Mouse (Mus musculus) MEL (cell line): ENCODE results near the gene Aff3.

Experiments used
- CHD1 ChIP-seq: IDR thresholded peaks from 2 replicates; pipeline ENCODE4 v1.6.1; 2012; ENCODE audit warnings: low read depth, mild to moderate bottlenecking, inconsistent platforms, low read length, improper control_type of control experiment
- CTCF ChIP-seq, 3 experiments: IDR thresholded peaks in 2 of 3; conservative IDR thresholded peaks in 1 of 3; 2 replicates each; pipeline ENCODE4 v1.5.1; 2011 to 2012; ENCODE audit warnings: low read length in 3 of 3, low read depth in 2 of 3, mild to moderate bottlenecking in 2 of 3, improper control_type of control experiment in 1 of 3, inconsistent platforms in 1 of 3, mixed read lengths in 1 of 3, moderate library complexity in 1 of 3; ENCODE audit not compliant: control insufficient read depth in 1 of 3, insufficient read depth in 1 of 3, poor library complexity in 1 of 3, severe bottlenecking in 1 of 3
- ELF1 ChIP-seq: IDR thresholded peaks from 2 replicates; pipeline ENCODE4 v1.6.1; 2014; ENCODE audit warnings: low read depth, mild to moderate bottlenecking, inconsistent platforms, low read length, improper control_type of control experiment, moderate library complexity
- EP300 ChIP-seq, 2 experiments: IDR thresholded peaks; 2 replicates each; pipeline ENCODE4 v1.6.1; 2011; ENCODE audit warnings: improper control_type of control experiment in 2 of 2, low read length in 2 of 2, low read depth in 1 of 2, mild to moderate bottlenecking in 1 of 2
- GATA1 ChIP-seq: IDR thresholded peaks from 2 replicates; pipeline ENCODE4 v1.6.1; 2011; ENCODE audit warnings: low read depth, low read length, improper control_type of control experiment
- HCFC1 ChIP-seq: IDR thresholded peaks from 2 replicates; pipeline ENCODE4 v1.6.1; 2012; ENCODE audit warnings: low read depth, mild to moderate bottlenecking, inconsistent platforms, low read length, improper control_type of control experiment, moderate library complexity
- KAT2A ChIP-seq: conservative IDR thresholded peaks from 2 replicates; pipeline ENCODE4 v1.6.1; 2012; ENCODE audit warnings: low read depth, low read length, improper control_type of control experiment, inconsistent platforms
- MAX ChIP-seq: IDR thresholded peaks from 2 replicates; pipeline ENCODE4 v1.6.1; 2011; ENCODE audit warnings: low read length, improper control_type of control experiment
- MYC ChIP-seq: IDR thresholded peaks from 2 replicates; pipeline ENCODE4 v1.6.1; 2011; ENCODE audit warnings: low read depth, mild to moderate bottlenecking, low read length, improper control_type of control experiment, moderate library complexity
- POLR2A ChIP-seq, 2 experiments: IDR thresholded peaks; 2 replicates each; pipeline ENCODE4 v1.6.1; 2011 to 2012; ENCODE audit warnings: low read length in 2 of 2, mild to moderate bottlenecking in 2 of 2, control low read depth in 1 of 2, improper control_type of control experiment in 1 of 2, low read depth in 1 of 2, moderate library complexity in 1 of 2; ENCODE audit not compliant: control insufficient read depth in 1 of 2, insufficient read depth in 1 of 2, poor library complexity in 1 of 2
- SMC3 ChIP-seq: IDR thresholded peaks from 2 replicates; pipeline ENCODE4 v1.6.1; 2011; ENCODE audit warnings: low read depth, low read length, improper control_type of control experiment
- TCF12 ChIP-seq: IDR thresholded peaks from 2 replicates; pipeline ENCODE4 v1.6.1; 2014; ENCODE audit warnings: low read depth, mild to moderate bottlenecking, inconsistent platforms, low read length, improper control_type of control experiment, moderate library complexity
- ZC3H11A ChIP-seq: IDR thresholded peaks from 2 replicates; pipeline ENCODE4 v1.6.1; 2012; ENCODE audit warnings: low read depth, mild to moderate bottlenecking, inconsistent platforms, low read length, improper control_type of control experiment
- ZNF384 ChIP-seq: IDR thresholded peaks from 2 replicates; pipeline ENCODE4 v1.6.1; 2012; ENCODE audit warnings: low read depth, mild to moderate bottlenecking, inconsistent platforms, low read length, improper control_type of control experiment

DNA sequence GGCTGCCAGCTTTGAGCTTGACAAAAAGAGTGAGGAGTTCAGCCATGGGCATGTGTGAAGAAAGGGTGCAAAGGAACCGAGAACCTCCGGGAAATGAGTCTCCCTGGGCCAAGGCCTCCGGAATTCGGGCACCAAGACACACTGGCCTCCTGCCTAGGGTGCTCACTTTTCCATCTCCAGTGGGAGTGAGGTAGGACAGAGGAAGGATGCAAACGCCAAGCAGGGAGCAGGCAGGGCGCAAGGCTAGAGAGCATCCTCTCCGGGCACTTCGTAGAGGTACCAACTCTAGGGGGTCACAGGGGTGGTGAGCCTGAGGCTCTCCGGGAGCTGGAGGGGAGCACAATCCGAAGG is 38.4 kb downstream of the Aff3 start:
- TF ChIP-seq HCFC1 (no peak), POLR2A (IDR thresholded peaks at IDR 0.05; ENCODE audit: control insufficient read depth in 1 of 2, insufficient read depth in 1 of 2, low read depth in 1 of 2, low read length in 2 of 2, poor library complexity in 1 of 2) (no peak), CTCF (IDR thresholded peaks at IDR 0.05 in 2 of 3, conservative IDR thresholded peaks at IDR 0.05 in 1 of 3; ENCODE audit: control insufficient read depth in 1 of 3, insufficient read depth in 1 of 3, low read depth in 2 of 3, low read length in 3 of 3, poor library complexity in 1 of 3, severe bottlenecking in 1 of 3) (no peak), ELF1 (no peak), KAT2A (no peak), CHD1 (no peak), GATA1 (no peak), TCF12 (no peak), MYC (no peak), ZNF384 (no peak), EP300 (IDR thresholded peaks at IDR 0.05; ENCODE audit: low read depth in 1 of 2, low read length in 2 of 2) (no peak), SMC3 (no peak), MAX (no peak), ZC3H11A (no peak)
